In the genomic region with DNA sequence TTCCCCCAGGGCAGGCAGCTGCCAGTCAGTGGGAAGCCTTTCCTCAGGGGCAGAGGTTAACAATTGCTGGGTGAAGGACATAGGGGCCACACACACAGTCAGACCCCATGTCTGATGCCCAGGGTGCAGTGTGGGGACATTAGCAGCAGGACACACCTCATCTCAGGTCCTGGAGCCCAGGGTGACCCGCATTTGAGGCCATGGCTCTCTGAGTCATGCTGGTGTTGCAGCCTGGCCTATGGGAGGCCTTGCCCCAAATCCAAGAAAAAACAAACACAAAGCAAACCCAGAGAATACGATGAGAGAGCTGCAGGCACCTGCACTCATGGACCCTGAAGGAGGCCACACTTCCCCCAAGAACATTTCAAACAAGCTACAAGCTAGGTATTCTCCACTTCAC, we compare ENCODE assay signal across 19 mouse cellular contexts. TPM values are rescaled to one million over a fixed set of nuclear protein-coding genes. Genes with fewer than 3 reads are reported as not detected.
DNase-seq lines count a peak whose midpoint lies in the region; ATAC-seq and TF ChIP-seq lines count a peak whose summit lies in the region.
"Had no signal": no experiment of that assay in that cellular context is flagged by ENCODE, and none has a peak within 500 bp of the region (broad histone marks: within the 10 kb centered on the region; RNA-seq: fewer than 3 reads in every experiment).

No protein-coding gene starts in this region.

- 89% methylated on average over 2 of the region's 2 CpGs for WGBS in forebrain, embryonic 12.5 days
- 79% methylated on average over 2 of the region's 2 CpGs for WGBS in forebrain, embryonic 16.5 days

- H3K36me3 ChIP-seq in forebrain, embryonic 12.5 days (replicated peaks) = peaks cover 95% of the 10 kb centered on the region
- H3K36me3 ChIP-seq in forebrain, embryonic 16.5 days (ENCODE audit: control insufficient read depth, insufficient read depth) = peaks cover 46% of the 10 kb centered on the region

- no peak for DNase-seq in left cerebral cortex, adult 2 months (ENCODE audit: extremely low spot score in 1 of 2, low spot score in 2 of 2)
- DNase-seq in left cerebral cortex, adult 9 months (ENCODE audit: low spot score in 2 of 2) = no peak
- DNase-seq in adrenal gland, postnatal 36 days = peak; percentile 69 to 74
- DNase-seq in kidney, postnatal 14 days = no peak
- DNase-seq: cerebellum, adult 8-10 months; cerebellum, postnatal 14 days; embryo, embryonic 11 days; forebrain, postnatal 0 days; gastrocnemius, postnatal 14 days; heart, adult 2 months; heart, postnatal 14 days; kidney, adult 18-20 months had no signal

- H3K4me2 ChIP-seq in forebrain, embryonic 12.5 days = no peak overlapping the region
- H3K4me2 ChIP-seq in forebrain, embryonic 16.5 days (ENCODE audit: low read length) = no peak overlapping the region
- H3K4me2 ChIP-seq: embryonic facial prominence, embryonic 12.5 days; heart, embryonic 11.5 days; heart, embryonic 15.5 days; intestine, embryonic 15.5 days had no signal

- ATAC-seq in forebrain, embryonic 12.5 days (ENCODE audit: low FRiP score) = no peak
- ATAC-seq in forebrain, embryonic 16.5 days = no peak
- ATAC-seq: forebrain, postnatal 0 days; intestine, embryonic 15.5 days had no signal

- no peak overlapping the region for H3K4me3 ChIP-seq in forebrain, embryonic 12.5 days (replicated peaks)
- H3K4me3 ChIP-seq in forebrain, embryonic 16.5 days (replicated peaks; ENCODE audit: low read length) = no peak overlapping the region
- no peak overlapping the region for H3K4me3 ChIP-seq in left cerebral cortex, adult 2 months
- H3K4me3 ChIP-seq: embryonic facial prominence, embryonic 12.5 days; heart, adult 2 months; heart, embryonic 15.5 days; hindbrain, embryonic 10.5 days; intestine, embryonic 15.5 days had no signal

- intact Hi-C loops in left cerebral cortex, adult 2 months (cut with DNase I) = no loop called here

- no peak for TF ChIP-seq CTCF in left cerebral cortex, adult 2 months (IDR thresholded peaks at IDR 0.05)

- H3K9me3 ChIP-seq in forebrain, embryonic 12.5 days = no peaks in the 10 kb centered on the region
- no peaks in the 10 kb centered on the region for H3K9me3 ChIP-seq in forebrain, embryonic 16.5 days (ENCODE audit: control insufficient read depth, low read length)
- H3K9me3 ChIP-seq: embryonic facial prominence, embryonic 12.5 days; heart, embryonic 15.5 days; hindbrain, embryonic 10.5 days; intestine, embryonic 15.5 days had no signal

- no peak overlapping the region for H3K9ac ChIP-seq in forebrain, embryonic 12.5 days
- no peak overlapping the region for H3K9ac ChIP-seq in forebrain, embryonic 16.5 days (replicated peaks; ENCODE audit: low read depth, low read length)
- H3K9ac ChIP-seq: embryonic facial prominence, embryonic 12.5 days; forebrain, postnatal 0 days; heart, embryonic 15.5 days; intestine, embryonic 15.5 days had no signal

- H3K27me3 ChIP-seq in forebrain, embryonic 12.5 days = no peaks in the 10 kb centered on the region
- H3K27me3 ChIP-seq in forebrain, embryonic 16.5 days (replicated peaks; ENCODE audit: control insufficient read depth, insufficient read depth, low read length) = no peaks in the 10 kb centered on the region
- H3K27me3 ChIP-seq: embryonic facial prominence, embryonic 12.5 days; heart, embryonic 15.5 days; intestine, embryonic 15.5 days had no signal

- 0 out of 2 replicates have a peak overlapping the region, but pooled peaks have one; percentile 9 for H3K27ac ChIP-seq in forebrain, embryonic 12.5 days
- H3K27ac ChIP-seq in forebrain, embryonic 16.5 days (ENCODE audit: low read length) = no peak overlapping the region
- peak overlapping the region; percentile 2; the same call in 1 of the 2 replicates for H3K27ac ChIP-seq in left cerebral cortex, adult 2 months
- H3K27ac ChIP-seq: embryonic facial prominence, embryonic 12.5 days; heart, adult 2 months; heart, embryonic 15.5 days; intestine, embryonic 15.5 days had no signal

- H3K4me1 ChIP-seq in forebrain, embryonic 12.5 days = peaks cover 24% of the 10 kb centered on the region
- peaks cover 21% of the 10 kb centered on the region for H3K4me1 ChIP-seq in forebrain, embryonic 16.5 days (replicated peaks; ENCODE audit: control insufficient read depth, insufficient read depth, low read length)
- H3K4me1 ChIP-seq: embryonic facial prominence, embryonic 12.5 days; intestine, embryonic 15.5 days had no signal

RNA-seq across cellular contexts. Expression of gene Ptprs, which starts 28.6 kb away (rescaled TPM):
- polyA plus RNA-seq in forebrain, embryonic 12.5 days (2016; fragmentation: Nextera tagmentation; extraction: Ambion mirVana) = 330 and 331 TPM in 2 replicates
- polyA plus RNA-seq in forebrain, embryonic 16.5 days (2015; fragmentation: Nextera tagmentation; extraction: Ambion mirVana) = 359 and 391 TPM in 2 replicates
- total RNA-seq in left cerebral cortex, adult 2 months (2021) = 100 to 1,000 TPM; 645 to 696 TPM
- total RNA-seq in adrenal gland, postnatal 36 days (2021) = 100 to 1,000 TPM; 157 to 172 TPM

Comparison
In these comparisons a context has a peak if more than half of its experiments do, and no peak if none do; other contexts are left out.
1. DNase-seq: peak in adrenal gland, postnatal 36 days (2 of 2); none in left cerebral cortex, adult 2 months (0 of 2), left cerebral cortex, adult 9 months (0 of 2) and kidney, postnatal 14 days (single experiment).